Mouse (Mus musculus): ENCODE measurements around the gene Cbfb. TPM values are rescaled to one million over a fixed set of nuclear protein-coding genes. Genes with fewer than 3 reads are reported as not detected.
"Not testable (repeated sequence)": the region's sequence is repeated elsewhere in the genome, so short reads cannot be mapped to it uniquely, and the experiment has no call there.

Cbfb gene
- polyA plus RNA-seq, 1 experiment from 2014 or later, result 96.5 TPM

DNA sequence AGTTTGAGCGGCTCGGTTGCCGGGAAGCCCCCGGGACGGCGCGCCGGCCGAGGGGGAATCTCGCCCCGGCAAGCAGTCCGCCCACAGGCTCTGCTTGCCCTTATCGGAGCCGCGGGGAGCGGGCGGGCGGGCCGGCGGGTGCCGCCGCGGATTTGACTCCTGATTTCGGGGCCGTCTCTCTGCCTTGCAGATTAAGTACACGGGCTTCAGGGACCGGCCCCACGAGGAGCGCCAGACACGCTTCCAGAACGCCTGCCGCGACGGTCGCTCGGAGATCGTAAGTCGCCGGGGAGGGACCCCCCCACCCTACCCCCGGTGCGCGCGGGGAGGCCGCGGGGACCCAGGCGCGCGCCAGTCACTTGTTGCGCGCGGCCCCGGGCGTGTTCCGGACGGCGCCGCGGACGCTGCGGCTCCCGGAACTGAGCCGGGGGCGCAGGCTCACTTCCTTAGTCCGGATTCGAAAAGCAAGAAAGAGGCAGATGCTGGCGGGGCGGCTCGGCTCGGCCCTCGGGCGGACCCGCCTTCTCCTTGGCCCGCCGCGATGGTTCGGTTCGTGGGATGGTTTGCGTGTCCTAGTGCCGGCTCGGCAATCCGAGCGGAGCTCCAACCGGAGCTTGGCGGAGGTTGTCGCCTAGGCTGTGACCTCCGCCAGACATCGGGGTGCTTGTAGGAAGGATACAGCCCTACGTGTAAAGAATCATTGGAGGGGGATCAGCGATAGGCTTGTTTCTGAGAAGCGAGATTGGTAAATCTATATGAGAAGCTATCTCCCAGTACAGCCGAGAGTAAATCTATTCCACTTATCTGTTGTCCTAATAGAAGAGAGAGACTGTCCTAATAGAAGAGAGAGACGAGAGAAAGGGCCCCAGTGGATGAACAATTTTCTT is 885 bp downstream of the Cbfb start:
- Histone ChIP-seq H3K36me3 (ENCODE audit: control insufficient read depth, insufficient read depth, low read length) (peaks cover 7% of the 10 kb centered on the region; the same call in 1 of the 2 replicates), H3K4me3 (ENCODE audit: low read length) (peak overlapping the region; percentile 93), H3K9me3 (ENCODE audit: control insufficient read depth, low read length) (no peaks in the 10 kb centered on the region), H3K4me2 (replicated peaks; ENCODE audit: low read depth, low read length) (peak overlapping the region; percentile 70), H3K4me1 (ENCODE audit: control insufficient read depth, insufficient read depth, low read length) (peaks cover 16% of the 10 kb centered on the region; the same call in 1 of the 2 replicates), H3K27ac (ENCODE audit: low read depth, low read length) (peak overlapping the region; percentile 99), H3K27me3 (ENCODE audit: control insufficient read depth, insufficient read depth, low read length) (no peaks in the 10 kb centered on the region), H3K9ac (ENCODE audit: low read depth, low read length) (peak overlapping the region; percentile 99)
- ATAC-seq (ENCODE audit: low FRiP score, low TSS enrichment), result peak; percentile 33
- under 1% methylated on average over 88 of the region's 92 CpGs for WGBS

DNA sequence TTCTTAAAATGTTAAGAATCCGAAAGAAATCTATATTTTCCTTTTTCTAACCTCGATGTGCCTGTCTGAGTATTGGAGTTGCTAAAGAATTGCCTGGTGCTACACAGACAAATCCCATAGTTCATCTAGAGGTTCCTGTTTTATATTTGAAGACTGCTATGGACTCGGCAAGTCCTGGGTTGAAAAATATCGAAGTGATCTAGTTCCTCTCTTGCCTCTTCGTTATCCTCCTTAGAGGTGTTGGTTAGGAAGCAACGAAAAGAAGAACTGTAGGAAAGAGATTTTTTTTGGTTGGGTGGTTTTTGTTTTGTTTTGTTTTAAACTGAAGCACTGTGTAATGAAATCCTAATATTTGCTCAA is 1.5 kb downstream of the Cbfb start:
- H3K4me1 ChIP-seq (ENCODE audit: control insufficient read depth, insufficient read depth, low read length), result peaks cover 16% of the 10 kb centered on the region; the same call in 1 of the 2 replicates
- peaks cover 14% of the 10 kb centered on the region for H3K36me3 ChIP-seq (ENCODE audit: control insufficient read depth, insufficient read depth, low read length)
- H3K4me3 ChIP-seq (ENCODE audit: low read length), result peak overlapping the region; percentile 93
- H3K9ac ChIP-seq (ENCODE audit: low read depth, low read length), result peak overlapping the region; percentile 99
- 27% methylated on average over 6 of the region's 6 CpGs for WGBS
- H3K9me3 ChIP-seq (ENCODE audit: control insufficient read depth, low read length), result no peaks in the 10 kb centered on the region
- H3K4me2 ChIP-seq (replicated peaks; ENCODE audit: low read depth, low read length), result peak overlapping the region; percentile 70
- no peak overlapping the region for H3K27ac ChIP-seq (ENCODE audit: low read depth, low read length)
- ATAC-seq (ENCODE audit: low FRiP score, low TSS enrichment), result no peak
- no peaks in the 10 kb centered on the region for H3K27me3 ChIP-seq (ENCODE audit: control insufficient read depth, insufficient read depth, low read length)

DNA sequence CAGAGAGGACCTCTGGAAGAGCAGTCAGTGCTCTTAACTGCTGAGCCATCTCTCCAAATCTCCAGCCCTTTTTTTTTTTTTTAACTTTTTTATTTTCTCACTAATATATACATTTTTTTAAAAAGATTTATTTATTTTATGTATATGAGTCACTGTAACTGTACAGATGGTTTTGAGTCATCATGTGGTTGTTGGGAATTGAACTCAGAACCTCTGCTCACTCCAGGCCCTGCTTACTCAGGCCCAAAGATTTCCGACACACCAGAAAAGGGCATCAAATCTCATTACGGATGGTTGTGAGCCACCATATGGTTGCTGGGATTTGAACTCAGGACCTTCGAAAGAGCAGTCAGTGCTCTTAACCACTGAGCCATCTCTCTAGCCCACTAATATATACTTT is 4.8 kb downstream of the Cbfb start:
- Histone ChIP-seq H3K36me3 (ENCODE audit: control insufficient read depth, insufficient read depth, low read length) (peaks cover 31% of the 10 kb centered on the region), H3K4me1 (ENCODE audit: control insufficient read depth, insufficient read depth, low read length) (peaks cover 13% of the 10 kb centered on the region; the same call in 1 of the 2 replicates)
- WGBS, result 97% methylated on average over 3 of the region's 3 CpGs
- H3K27ac ChIP-seq (ENCODE audit: low read depth, low read length); H3K9me3 ChIP-seq (ENCODE audit: control insufficient read depth, low read length); ATAC-seq (ENCODE audit: low FRiP score, low TSS enrichment); H3K4me2 ChIP-seq (replicated peaks; ENCODE audit: low read depth, low read length); H3K9ac ChIP-seq (ENCODE audit: low read depth, low read length); H3K27me3 ChIP-seq (ENCODE audit: control insufficient read depth, insufficient read depth, low read length); H3K4me3 ChIP-seq (ENCODE audit: low read length): not testable (repeated sequence)

DNA sequence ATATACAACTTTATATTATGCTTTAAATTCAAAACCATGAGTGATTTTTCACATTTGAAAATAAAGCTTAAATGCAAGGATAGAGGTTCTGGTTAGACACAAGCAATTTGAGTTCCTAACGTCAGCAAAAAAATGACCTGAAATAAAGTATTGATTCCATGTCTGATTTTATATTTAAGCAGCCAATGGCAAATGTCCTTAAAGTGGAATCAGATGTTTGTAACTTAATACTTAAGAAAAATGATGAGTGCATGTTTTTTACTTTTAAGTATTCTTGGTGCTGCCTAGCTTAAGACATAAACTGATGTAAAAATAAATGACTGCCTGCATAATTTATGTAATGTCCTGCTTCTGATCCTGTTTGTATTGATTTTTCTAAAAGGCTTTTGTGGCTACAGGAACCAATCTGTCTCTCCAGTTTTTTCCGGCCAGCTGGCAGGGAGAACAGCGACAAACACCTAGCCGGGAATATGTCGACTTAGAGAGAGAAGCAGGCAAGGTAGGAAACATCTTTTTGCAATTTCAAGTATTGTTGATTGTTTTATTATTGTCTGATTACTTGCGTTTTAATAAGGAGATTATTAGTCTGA is 7.8 kb downstream of the Cbfb start:
- H3K4me3 ChIP-seq (ENCODE audit: low read length), result no peak overlapping the region
- H3K4me1 ChIP-seq (ENCODE audit: control insufficient read depth, insufficient read depth, low read length), result peaks cover 6% of the 10 kb centered on the region; the same call in 1 of the 2 replicates
- peaks cover 54% of the 10 kb centered on the region for H3K36me3 ChIP-seq (ENCODE audit: control insufficient read depth, insufficient read depth, low read length)
- no peak for ATAC-seq (ENCODE audit: low FRiP score, low TSS enrichment)
- no peaks in the 10 kb centered on the region for H3K27me3 ChIP-seq (ENCODE audit: control insufficient read depth, insufficient read depth, low read length)
- no peaks in the 10 kb centered on the region for H3K9me3 ChIP-seq (ENCODE audit: control insufficient read depth, low read length)
- no peak overlapping the region for H3K4me2 ChIP-seq (replicated peaks; ENCODE audit: low read depth, low read length)
- H3K27ac ChIP-seq (ENCODE audit: low read depth, low read length), result no peak overlapping the region
- H3K9ac ChIP-seq (ENCODE audit: low read depth, low read length), result no peak overlapping the region
- WGBS, result 93% methylated on average over 6 of the region's 6 CpGs

DNA sequence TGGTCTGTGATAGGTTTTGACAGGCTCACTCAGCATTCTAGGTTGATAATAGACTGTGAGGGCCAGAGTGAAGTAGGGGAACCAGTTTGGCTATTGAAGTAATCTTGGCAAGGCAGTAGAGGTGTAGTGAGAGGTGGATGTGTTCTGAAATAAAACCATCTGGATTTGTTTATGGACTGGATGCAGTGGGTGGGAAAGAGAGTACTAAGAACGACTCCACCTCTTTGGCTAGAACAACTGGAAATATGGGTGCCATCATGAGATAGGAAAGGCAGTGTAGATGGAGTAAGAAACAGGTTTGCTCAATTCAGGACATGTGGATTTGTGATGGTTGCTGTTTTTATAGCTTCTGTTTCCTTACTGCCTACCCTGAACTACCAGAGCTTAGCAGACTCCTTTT is 11.7 kb downstream of the Cbfb start:
- 77% methylated on average over 1 of the region's 1 CpGs for WGBS
- peaks cover 57% of the 10 kb centered on the region for H3K36me3 ChIP-seq (ENCODE audit: control insufficient read depth, insufficient read depth, low read length)

DNA sequence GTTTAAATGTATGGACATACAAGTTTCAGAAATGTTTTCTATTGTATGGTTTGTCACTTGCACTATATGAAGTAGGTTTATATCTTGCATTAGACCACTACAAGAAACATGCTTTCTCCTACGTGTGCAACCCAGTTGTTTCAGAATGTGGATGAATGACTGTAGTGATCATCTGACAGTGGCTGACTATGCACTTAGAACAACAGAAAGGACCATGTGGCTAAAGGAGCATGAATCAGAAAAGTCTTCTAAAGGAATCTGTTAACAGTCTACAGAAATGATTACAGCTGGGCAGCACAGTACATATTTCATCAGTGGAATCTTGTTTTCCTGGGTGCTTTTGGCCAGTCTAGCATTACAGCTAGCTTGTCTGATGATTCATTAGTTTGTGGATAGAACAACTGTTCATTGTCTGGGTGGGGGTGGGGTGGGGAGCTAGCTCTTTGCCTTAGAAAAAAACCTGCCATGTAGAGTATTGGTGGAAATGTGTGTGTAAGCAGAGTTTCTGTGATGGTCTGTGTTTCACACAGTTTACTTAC is 16.1 kb downstream of the Cbfb start:
- no peaks in the 10 kb centered on the region for H3K9me3 ChIP-seq (ENCODE audit: control insufficient read depth, low read length)
- no peak overlapping the region for H3K9ac ChIP-seq (ENCODE audit: low read depth, low read length)
- WGBS, result 67% methylated on average over 1 of the region's 1 CpGs
- H3K4me1 ChIP-seq (ENCODE audit: control insufficient read depth, insufficient read depth, low read length), result no peaks in the 10 kb centered on the region
- no peaks in the 10 kb centered on the region for H3K27me3 ChIP-seq (ENCODE audit: control insufficient read depth, insufficient read depth, low read length)
- no peak for ATAC-seq (ENCODE audit: low FRiP score, low TSS enrichment)
- peaks cover 32% of the 10 kb centered on the region; the same call in 1 of the 2 replicates for H3K36me3 ChIP-seq (ENCODE audit: control insufficient read depth, insufficient read depth, low read length)
- H3K4me3 ChIP-seq (ENCODE audit: low read length), result no peak overlapping the region
- H3K27ac ChIP-seq (ENCODE audit: low read depth, low read length), result no peak overlapping the region
- no peak overlapping the region for H3K4me2 ChIP-seq (replicated peaks; ENCODE audit: low read depth, low read length)

More for the DNA sequence above, 11.7 kb downstream of the Cbfb start:
- Histone ChIP-seq H3K27me3 (ENCODE audit: control insufficient read depth, insufficient read depth, low read length) (no peaks in the 10 kb centered on the region), H3K4me2 (replicated peaks; ENCODE audit: low read depth, low read length) (no peak overlapping the region), H3K9ac (ENCODE audit: low read depth, low read length) (no peak overlapping the region), H3K27ac (ENCODE audit: low read depth, low read length) (no peak overlapping the region), H3K9me3 (ENCODE audit: control insufficient read depth, low read length) (no peaks in the 10 kb centered on the region), H3K4me1 (ENCODE audit: control insufficient read depth, insufficient read depth, low read length) (no peaks in the 10 kb centered on the region), H3K4me3 (ENCODE audit: low read length) (no peak overlapping the region)
- no peak for ATAC-seq (ENCODE audit: low FRiP score, low TSS enrichment)

DNA sequence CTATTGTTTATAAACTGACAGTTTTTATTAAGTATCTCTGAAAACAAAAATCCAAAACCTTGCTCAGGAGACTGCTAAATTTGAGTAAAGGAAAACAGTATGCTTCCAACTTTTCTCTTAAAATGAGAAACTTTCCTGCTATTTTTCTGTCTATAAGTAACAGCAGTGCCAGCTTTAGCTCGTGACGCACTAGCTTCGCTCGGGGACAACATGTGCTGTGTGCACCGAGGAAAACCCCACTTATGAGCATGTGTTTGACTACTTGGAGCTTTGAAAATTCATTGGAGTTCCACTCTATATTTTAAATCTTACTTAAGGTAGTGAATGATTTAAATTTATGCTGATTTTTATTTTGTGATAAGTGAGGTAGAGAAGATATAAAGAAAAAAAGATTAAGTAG is 21.7 kb downstream of the Cbfb start:
- ATAC-seq (ENCODE audit: low FRiP score, low TSS enrichment), result no peak
- Histone ChIP-seq H3K27me3 (ENCODE audit: control insufficient read depth, insufficient read depth, low read length) (no peaks in the 10 kb centered on the region), H3K27ac (ENCODE audit: low read depth, low read length) (no peak overlapping the region), H3K9me3 (ENCODE audit: control insufficient read depth, low read length) (no peaks in the 10 kb centered on the region), H3K4me1 (ENCODE audit: control insufficient read depth, insufficient read depth, low read length) (no peaks in the 10 kb centered on the region), H3K9ac (ENCODE audit: low read depth, low read length) (no peak overlapping the region), H3K4me3 (ENCODE audit: low read length) (no peak overlapping the region), H3K36me3 (ENCODE audit: control insufficient read depth, insufficient read depth, low read length) (peaks cover 46% of the 10 kb centered on the region), H3K4me2 (replicated peaks; ENCODE audit: low read depth, low read length) (no peak overlapping the region)
- WGBS, result 95% methylated on average over 5 of the region's 5 CpGs

DNA sequence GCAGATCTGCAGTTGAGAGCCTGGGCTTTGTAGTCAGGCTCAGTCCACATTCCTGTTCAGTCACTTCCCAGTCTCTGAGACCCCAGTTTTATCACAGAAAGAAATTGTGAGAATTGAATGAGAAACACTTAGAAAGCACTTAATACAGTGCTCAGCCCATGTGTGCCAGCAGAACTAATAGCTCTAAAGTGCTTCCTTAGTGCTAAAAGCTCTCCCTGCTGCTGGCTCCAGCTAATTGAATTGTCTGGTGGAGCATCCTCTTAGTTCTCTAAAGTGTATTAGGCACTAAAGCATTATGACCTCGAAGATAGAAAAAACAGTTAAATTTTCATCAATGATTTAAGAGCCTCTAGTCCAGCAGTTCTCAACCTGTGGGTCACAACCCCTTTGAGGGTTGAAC is 35.3 kb downstream of the Cbfb start:
- no peak for ATAC-seq (ENCODE audit: low FRiP score, low TSS enrichment)
- no peaks in the 10 kb centered on the region for H3K4me1 ChIP-seq (ENCODE audit: control insufficient read depth, insufficient read depth, low read length)
- H3K27me3 ChIP-seq (ENCODE audit: control insufficient read depth, insufficient read depth, low read length), result no peaks in the 10 kb centered on the region
- H3K36me3 ChIP-seq (ENCODE audit: control insufficient read depth, insufficient read depth, low read length), result peaks cover 47% of the 10 kb centered on the region
- H3K9me3 ChIP-seq (ENCODE audit: control insufficient read depth, low read length), result no peaks in the 10 kb centered on the region
- no peak overlapping the region for H3K4me3 ChIP-seq (ENCODE audit: low read length)
- H3K4me2 ChIP-seq (replicated peaks; ENCODE audit: low read depth, low read length), result no peak overlapping the region
- no peak overlapping the region for H3K9ac ChIP-seq (ENCODE audit: low read depth, low read length)
- 77% methylated on average over 1 of the region's 1 CpGs for WGBS
- no peak overlapping the region for H3K27ac ChIP-seq (ENCODE audit: low read depth, low read length)

DNA sequence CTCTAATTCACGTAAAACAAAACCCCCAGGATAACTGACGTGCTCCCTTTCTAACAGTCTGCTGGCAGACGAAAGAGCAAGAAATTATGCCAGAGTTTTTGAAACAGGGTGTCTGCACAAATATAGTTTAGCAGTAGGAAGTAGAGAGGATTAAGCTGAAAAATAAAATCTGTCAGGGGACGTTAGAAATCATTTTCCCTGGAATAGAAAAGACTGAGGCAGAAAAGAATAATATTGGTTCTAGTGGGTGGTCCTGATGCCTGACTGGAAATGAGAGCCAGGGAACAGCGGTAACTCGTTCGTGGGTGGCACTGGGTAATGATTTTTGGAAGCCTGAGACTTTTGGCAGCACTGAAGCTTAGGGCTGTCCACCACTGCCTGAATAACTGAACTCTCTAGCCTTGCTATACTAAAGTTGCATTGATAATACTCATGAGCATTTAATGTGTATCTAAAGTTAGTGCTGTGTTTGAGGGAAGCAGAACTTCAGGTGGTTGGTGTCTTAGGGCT is 36.3 kb downstream of the Cbfb start:
- H3K9ac ChIP-seq (ENCODE audit: low read depth, low read length), result no peak overlapping the region
- no peaks in the 10 kb centered on the region for H3K4me1 ChIP-seq (ENCODE audit: control insufficient read depth, insufficient read depth, low read length)
- 68% methylated on average over 7 of the region's 7 CpGs for WGBS
- H3K4me2 ChIP-seq (replicated peaks; ENCODE audit: low read depth, low read length), result no peak overlapping the region
- no peak overlapping the region for H3K27ac ChIP-seq (ENCODE audit: low read depth, low read length)
- H3K4me3 ChIP-seq (ENCODE audit: low read length), result no peak overlapping the region
- peaks cover 43% of the 10 kb centered on the region for H3K36me3 ChIP-seq (ENCODE audit: control insufficient read depth, insufficient read depth, low read length)
- no peaks in the 10 kb centered on the region for H3K9me3 ChIP-seq (ENCODE audit: control insufficient read depth, low read length)
- ATAC-seq (ENCODE audit: low FRiP score, low TSS enrichment), result no peak
- no peaks in the 10 kb centered on the region for H3K27me3 ChIP-seq (ENCODE audit: control insufficient read depth, insufficient read depth, low read length)

Measured in kidney, embryonic 14.5 days (tissue).